ENCODE assay signal across 14 mouse cellular contexts in the genomic region with DNA sequence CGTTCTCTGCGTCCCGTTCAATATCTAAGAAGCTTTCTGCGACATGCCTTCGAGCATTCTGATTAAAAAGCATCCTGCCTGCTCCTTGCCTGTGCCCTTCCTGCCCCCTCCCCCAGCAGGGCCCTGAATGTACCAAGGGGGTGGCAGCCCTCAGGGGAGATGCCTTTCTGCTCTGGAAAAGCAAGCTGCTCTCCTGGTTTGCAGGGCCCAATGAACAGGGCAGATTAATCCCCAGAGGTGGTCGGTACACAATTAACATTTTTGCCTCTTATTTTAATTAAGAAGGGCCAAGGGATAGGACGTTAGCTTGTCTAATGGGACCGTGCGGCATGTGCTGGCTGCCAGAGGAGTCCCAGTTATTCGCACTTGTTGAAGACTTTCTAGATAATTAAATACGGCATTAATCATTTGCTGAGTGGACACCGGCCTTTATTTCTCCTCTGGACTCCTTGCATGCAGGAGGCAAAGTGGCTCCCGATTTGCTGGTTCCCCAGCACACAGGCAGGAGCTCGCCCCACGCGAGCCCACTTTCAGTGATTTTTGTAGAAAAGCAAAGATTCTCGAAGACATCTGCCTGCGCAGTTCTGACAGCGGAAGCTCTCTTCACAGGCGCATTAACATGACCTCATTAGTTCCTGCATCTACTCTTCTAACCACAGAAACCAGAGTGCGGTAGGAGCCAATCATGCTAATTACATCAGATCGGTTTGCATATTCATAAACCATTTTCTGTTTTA.
DNase-seq lines count a peak whose midpoint lies in the region; ATAC-seq lines count a peak whose summit lies in the region.
"Had no signal": no experiment of that assay in that cellular context is flagged by ENCODE, and none has a peak within 500 bp of the region (broad histone marks: within the 10 kb centered on the region; RNA-seq: fewer than 3 reads in every experiment).

No protein-coding gene starts in this region.

- H3K4me3 ChIP-seq in neural tube, embryonic 11.5 days (ENCODE audit: low read depth, low read length): no peak overlapping the region
- H3K4me3 ChIP-seq in forebrain, embryonic 14.5 days (ENCODE audit: low read depth, low read length): no peak overlapping the region
- H3K4me3 ChIP-seq in midbrain, embryonic 10.5 days: peak overlapping the region; percentile 30
- H3K4me3 ChIP-seq: liver, embryonic 15.5 days had no signal

- H3K27ac ChIP-seq in neural tube, embryonic 11.5 days (ENCODE audit: low read depth, low read length): no peak overlapping the region
- H3K27ac ChIP-seq in forebrain, embryonic 14.5 days (ENCODE audit: low read depth, low read length): 0 out of 2 replicates have a peak overlapping the region, but pooled peaks have one; percentile 29
- H3K27ac ChIP-seq in midbrain, embryonic 10.5 days (replicated peaks): peak overlapping the region; percentile 58
- H3K27ac ChIP-seq: liver, embryonic 15.5 days had no signal

- H3K4me1 ChIP-seq in neural tube, embryonic 11.5 days (ENCODE audit: control insufficient read depth, insufficient read depth, low read length): peaks cover 2% of the 10 kb centered on the region; the same call in 1 of the 2 replicates
- H3K4me1 ChIP-seq in forebrain, embryonic 14.5 days (ENCODE audit: control insufficient read depth, insufficient read depth, low read length): peaks cover 26% of the 10 kb centered on the region
- peaks cover 39% of the 10 kb centered on the region for H3K4me1 ChIP-seq in midbrain, embryonic 10.5 days
- H3K4me1 ChIP-seq: liver, embryonic 15.5 days had no signal

- H3K9me3 ChIP-seq in neural tube, embryonic 11.5 days (ENCODE audit: control insufficient read depth, low read length): no peaks in the 10 kb centered on the region
- no peaks in the 10 kb centered on the region for H3K9me3 ChIP-seq in forebrain, embryonic 14.5 days (replicated peaks; ENCODE audit: control insufficient read depth, low read length)
- H3K9me3 ChIP-seq in midbrain, embryonic 10.5 days (replicated peaks): no peaks in the 10 kb centered on the region
- H3K9me3 ChIP-seq: liver, embryonic 15.5 days had no signal

- H3K27me3 ChIP-seq in neural tube, embryonic 11.5 days (ENCODE audit: control insufficient read depth, insufficient read depth, low read length): 0 out of 2 replicates have a peak, but pooled peaks cover 2% of the 10 kb centered on the region
- H3K27me3 ChIP-seq in forebrain, embryonic 14.5 days (replicated peaks; ENCODE audit: control insufficient read depth, insufficient read depth, low read length): no peaks in the 10 kb centered on the region
- peaks cover 69% of the 10 kb centered on the region for H3K27me3 ChIP-seq in midbrain, embryonic 10.5 days (ENCODE audit: low read depth, poor library complexity, severe bottlenecking)
- H3K27me3 ChIP-seq: liver, embryonic 15.5 days had no signal

- no peaks in the 10 kb centered on the region for H3K36me3 ChIP-seq in neural tube, embryonic 11.5 days (ENCODE audit: control insufficient read depth, insufficient read depth, low read length)
- no peaks in the 10 kb centered on the region for H3K36me3 ChIP-seq in forebrain, embryonic 14.5 days (ENCODE audit: control insufficient read depth, insufficient read depth, low read length)
- H3K36me3 ChIP-seq in midbrain, embryonic 10.5 days: no peaks in the 10 kb centered on the region
- H3K36me3 ChIP-seq: liver, embryonic 15.5 days had no signal

- DNase-seq in neural tube, embryonic 11.5 days (ENCODE audit: low spot score): peak; percentile 34
- no peak for DNase-seq in neural tube, embryonic 10.5 days (ENCODE audit: extremely low spot score, low spot score)
- peak; percentile 72 for DNase-seq in forebrain, embryonic 14.5 days (ENCODE audit: low spot score)
- DNase-seq in midbrain, embryonic 10.5 days (ENCODE audit: low spot score): peak; percentile 21
- no peak for DNase-seq in heart, adult 9 months (ENCODE audit: low spot score in 2 of 2)
- no peak for DNase-seq in lung, postnatal 25 days (ENCODE audit: low spot score)
- DNase-seq in cerebellum, postnatal 4 days (ENCODE audit: low spot score in 2 of 2): no peak
- no peak for DNase-seq in heart, postnatal 36 days
- DNase-seq: adrenal gland, postnatal 14 days; heart, postnatal 14 days; kidney, postnatal 10 days; thymus, adult 2 months had no signal

- H3K9ac ChIP-seq in neural tube, embryonic 11.5 days (ENCODE audit: low read length): no peak overlapping the region
- 0 out of 2 replicates have a peak overlapping the region, but pooled peaks have one; percentile 3 for H3K9ac ChIP-seq in forebrain, embryonic 14.5 days (ENCODE audit: low read length)
- H3K9ac ChIP-seq: liver, embryonic 15.5 days had no signal

- intact Hi-C loops in heart, postnatal 36 days (cut with DNase I): no loop called here

- WGBS in neural tube, embryonic 11.5 days: 47% methylated on average over 22 of the region's 22 CpGs
- WGBS in forebrain, embryonic 14.5 days: 5% methylated on average over 22 of the region's 22 CpGs
- WGBS in midbrain, embryonic 10.5 days: 35% methylated on average over 22 of the region's 22 CpGs

- ATAC-seq in neural tube, embryonic 11.5 days (ENCODE audit: insufficient read depth, low FRiP score, low TSS enrichment): no peak
- peak; percentile 61 for ATAC-seq in forebrain, embryonic 14.5 days
- ATAC-seq: Patski had no signal

- peak overlapping the region; percentile 16; the same call in 1 of the 2 replicates for H3K4me2 ChIP-seq in neural tube, embryonic 11.5 days (ENCODE audit: low read depth)
- H3K4me2 ChIP-seq in forebrain, embryonic 14.5 days (ENCODE audit: low read length): peak overlapping the region; percentile 31
- H3K4me2 ChIP-seq: liver, embryonic 15.5 days had no signal

Comparison
In these comparisons a context has a peak if more than half of its experiments do, and no peak if none do; other contexts are left out.
1. DNase-seq: peak in neural tube, embryonic 11.5 days (single experiment), forebrain, embryonic 14.5 days (single experiment) and midbrain, embryonic 10.5 days (single experiment); none in neural tube, embryonic 10.5 days (single experiment), heart, adult 9 months (0 of 2), lung, postnatal 25 days (single experiment), cerebellum, postnatal 4 days (0 of 2) and heart, postnatal 36 days (0 of 2).